Mouse (Mus musculus) thymus, postnatal 25 days (tissue): ENCODE data around the gene Adgrv1.

Experiments
- DNase-seq: peaks from one replicate; pipeline ENCODE4 v3.0.0; 2022

Adgrv1 gene

DNA sequence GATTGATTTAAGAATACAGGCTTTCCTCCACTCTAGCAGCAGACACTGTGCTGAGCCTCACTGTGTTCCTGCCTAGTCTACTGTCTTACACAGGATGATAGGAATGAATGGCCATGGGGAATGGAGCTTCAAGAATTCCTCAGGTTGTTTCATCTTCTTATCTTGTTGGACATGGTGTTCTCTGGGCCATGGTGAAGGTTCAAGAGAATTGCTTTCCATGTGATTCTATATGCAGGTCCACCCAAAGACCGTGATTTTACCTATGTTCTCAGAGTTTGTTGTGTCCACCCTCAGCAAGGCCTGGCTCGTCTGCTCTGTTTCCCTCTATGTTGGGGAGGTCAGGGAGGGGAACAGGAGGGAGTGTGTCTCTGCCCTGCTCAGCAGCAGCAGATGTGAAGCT, 26.0 kb downstream of the Adgrv1 start:
- DNase-seq: no peak

DNA sequence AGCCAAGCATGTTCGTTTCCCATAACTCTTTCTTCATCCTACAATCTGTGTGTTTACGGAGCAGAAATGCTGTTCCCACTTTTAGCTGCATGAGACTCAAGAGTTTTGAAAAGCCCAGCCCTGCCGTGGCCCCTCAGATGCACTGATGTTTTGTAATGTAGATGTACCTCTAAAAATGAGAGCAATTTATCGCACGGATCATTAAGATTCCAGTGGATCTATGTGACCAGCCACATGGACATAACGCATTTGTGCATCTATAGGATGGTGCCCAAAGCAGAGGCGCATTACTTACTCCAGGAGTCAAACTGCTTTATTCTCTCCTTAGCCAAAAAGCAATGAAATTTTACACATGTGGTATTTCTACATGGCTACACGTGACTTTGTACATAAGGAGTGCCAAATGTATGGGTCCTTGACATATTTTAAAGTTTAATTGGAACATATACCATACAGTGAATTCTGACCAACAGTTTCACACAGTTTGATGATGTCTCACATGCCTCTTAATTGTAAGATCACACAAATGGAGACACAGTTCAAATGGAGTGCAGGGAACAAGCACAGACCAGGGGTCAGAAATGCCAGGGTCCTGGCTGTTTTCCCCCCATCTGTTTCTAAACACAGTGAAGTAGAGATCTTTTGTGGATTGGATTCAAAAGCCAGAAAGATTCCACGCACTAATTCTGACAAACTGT, 35.9 kb downstream of the Adgrv1 start:
- no peak for DNase-seq

DNA sequence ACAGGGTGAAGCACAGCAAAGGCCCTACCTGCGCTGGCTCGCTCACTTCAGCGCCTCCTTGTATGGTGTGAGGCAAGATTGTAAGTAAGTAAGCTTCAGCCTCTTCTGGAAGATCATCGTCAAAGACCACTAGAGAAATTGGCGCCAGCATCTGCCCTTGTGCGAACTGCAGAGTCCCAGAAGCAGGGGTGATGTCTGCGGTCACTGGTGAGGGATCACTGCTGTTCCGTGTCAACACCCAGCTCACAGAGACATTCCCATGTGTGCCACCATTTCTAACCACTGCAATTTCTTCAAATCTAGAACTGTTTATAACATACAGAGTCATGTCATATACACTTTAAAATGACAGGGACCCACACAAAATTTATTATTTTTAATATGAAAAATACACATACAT, 54.3 kb downstream of the Adgrv1 start:
- DNase-seq: no peak

DNA sequence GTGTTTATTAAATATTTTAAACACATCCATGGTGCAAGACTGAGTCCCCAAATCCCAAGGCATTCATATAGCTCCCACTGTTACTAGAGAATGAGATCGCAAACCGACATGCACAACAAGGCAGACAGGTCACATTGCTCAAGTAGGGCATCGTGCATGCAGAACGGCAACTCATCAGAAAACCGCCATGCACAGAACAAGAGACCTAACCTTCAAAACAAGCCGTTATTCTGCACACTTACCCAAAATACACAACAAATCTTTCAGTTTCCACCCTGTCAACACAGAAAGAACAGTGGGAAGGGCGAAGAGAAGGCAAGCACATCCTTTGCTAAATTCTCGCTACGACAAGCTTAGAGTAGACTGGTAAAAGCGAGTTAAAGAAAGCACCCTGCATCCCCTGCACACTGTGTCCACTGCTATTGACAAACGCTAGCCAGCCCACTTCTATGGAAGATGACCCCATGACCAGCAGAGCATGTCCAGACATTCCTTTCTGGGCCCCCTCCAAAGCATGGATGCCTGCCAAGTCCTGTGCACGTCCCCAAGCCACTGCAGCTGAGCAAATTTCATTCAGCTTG, 62.6 kb downstream of the Adgrv1 start:
- DNase-seq: no peak

DNA sequence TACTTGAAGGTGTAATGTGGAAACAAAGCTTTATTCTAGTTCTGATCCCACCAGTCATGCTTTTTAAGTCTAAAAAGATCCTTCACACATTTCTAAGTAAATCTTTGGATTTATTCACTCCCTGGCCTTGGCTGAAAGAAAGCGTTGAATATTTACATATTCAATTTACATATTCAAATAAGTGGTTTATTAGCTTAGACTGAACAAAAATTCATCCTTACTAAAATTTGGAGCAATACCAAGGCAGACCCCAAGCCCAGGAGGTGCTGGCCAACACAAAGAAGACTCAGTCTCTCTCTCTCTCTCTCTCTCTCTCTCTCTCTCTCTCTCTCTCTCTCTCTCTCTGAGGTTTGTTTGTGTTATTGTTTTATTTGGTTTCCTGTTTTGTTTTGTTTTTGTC, 82.9 kb downstream of the Adgrv1 start:
- no peak for DNase-seq

DNA sequence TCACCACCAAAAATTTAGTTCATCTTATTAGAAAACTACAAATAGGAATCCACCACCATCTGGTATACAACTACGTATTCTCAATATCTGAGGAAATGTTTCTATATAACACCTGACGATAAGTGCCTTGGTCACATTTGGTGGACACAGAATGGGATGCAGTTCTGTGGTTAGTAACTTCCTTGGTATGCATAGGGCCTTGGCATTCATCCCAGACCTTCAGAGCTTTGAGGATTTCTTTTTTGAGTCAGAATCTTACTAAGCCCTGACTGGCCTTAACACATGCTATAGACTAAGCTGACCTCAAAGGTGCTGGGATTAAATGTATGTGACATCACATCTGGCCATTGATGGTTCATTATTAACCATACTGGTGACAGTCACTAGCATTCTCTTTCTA, 98.0 kb downstream of the Adgrv1 start:
- DNase-seq: no peak

DNA sequence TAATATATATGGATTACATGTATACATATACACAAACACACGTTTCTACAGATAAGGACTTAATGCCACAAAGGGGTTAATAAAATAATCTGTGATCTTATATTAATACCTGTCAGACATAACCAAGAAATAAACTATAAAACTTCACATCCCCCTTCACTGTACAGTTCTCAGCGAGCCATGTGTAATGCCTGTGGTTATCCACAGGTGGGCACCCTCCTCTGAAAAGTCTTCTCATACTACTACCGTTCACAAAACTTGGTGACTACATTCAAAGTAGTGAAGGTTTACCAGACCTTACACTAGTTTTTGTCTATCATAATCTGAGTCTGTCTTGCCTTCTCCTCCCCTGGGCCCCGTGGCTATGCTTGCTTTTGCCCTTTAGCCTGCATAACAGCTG, 106.3 kb downstream of the Adgrv1 start:
- DNase-seq: no peak

DNA sequence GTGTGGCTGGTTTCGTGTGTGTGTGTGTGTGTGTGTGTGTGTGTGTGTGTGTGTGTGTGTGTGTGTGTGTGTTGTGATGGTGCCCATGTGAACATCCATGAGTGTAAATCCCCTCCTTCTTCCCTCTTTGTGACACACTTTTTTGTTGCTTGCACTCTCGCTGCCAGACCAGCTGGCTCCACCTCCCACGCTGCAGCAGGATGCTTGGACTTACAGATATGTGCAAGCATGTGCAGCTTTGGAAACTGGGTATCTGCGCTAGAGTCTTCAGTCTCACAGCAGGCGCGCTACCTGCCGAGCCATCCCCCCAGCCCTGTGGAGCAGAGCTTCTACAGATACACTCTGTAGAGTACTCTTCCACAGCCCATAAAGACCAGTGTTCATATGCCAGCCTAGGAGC, 122.8 kb downstream of the Adgrv1 start:
- no peak for DNase-seq

DNA sequence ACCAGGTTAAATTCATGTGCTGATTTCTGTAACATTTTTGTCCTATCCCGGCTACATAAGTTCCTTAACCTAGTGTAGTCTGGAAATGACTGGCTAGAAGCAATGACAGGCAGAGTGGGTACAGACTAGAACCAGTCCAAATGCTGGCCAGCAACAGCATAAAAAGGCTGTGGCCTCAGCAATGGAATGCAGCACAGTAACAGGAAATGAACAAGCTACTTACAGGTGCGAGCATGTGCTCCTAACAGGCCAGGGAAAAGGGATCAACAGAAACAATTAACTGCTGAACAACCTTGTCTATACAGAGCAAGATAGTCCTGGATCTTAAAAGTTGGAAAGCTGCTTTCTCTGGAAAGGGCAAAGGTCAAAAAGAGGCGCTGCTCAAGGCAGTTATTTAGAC, 135.9 kb downstream of the Adgrv1 start:
- DNase-seq: no peak

DNA sequence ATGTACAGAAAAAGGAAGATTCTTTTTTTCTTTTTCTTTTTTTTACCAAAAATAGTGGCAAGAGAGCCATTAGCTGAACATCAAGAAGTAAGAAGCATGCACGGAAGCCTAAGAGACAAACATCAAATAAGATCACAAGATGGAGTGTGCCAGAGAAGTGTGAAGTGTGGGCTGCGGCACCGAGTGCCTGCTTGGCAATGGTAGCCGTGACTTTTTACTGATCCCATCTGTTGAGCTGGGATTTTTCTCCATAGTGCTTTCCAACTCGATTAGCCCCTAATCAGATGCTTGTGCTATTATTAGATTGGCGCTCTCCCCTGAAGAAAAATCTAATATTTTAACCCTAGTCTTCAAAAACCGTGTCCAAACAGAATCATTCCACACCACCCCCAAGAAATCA, 141.0 kb downstream of the Adgrv1 start:
- no peak for DNase-seq

DNA sequence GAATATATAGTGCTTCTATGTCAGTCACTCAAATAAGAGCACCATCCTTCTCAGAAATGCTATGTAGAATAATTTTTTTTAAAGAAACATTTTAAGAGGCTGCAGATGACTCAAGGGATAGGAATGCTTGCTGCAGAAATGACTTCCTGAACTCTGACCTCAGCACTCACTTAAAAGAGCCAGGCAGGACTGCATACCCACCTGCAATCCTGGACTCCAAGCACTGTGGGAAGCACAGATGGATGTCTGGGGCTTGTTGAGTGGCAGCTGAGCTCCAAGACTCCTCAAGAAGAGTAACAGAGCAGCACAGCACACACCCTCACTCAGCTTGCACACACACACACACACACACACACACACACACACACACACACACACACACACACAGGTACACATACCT, 146.0 kb downstream of the Adgrv1 start:
- DNase-seq: no peak

DNA sequence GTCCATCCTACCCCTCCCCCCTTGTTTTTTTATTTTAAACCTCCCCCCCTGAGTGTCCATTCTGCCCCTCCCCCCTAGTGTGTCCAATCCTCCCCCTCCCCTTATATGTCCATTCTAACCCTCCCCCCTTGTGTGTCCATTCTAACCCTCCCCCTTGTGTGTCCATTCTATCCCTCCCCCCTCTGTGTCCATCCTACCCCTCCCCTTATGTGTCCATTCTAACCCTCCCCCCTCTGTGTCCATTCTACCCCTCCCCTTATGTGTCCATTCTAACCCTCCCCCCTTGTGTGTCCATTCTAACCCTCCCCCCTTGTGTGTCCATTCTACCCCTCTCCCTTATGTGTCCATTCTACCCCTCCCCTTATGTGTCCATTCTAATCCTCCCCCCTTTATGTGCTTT, 159.2 kb downstream of the Adgrv1 start:
- no peak for DNase-seq

DNA sequence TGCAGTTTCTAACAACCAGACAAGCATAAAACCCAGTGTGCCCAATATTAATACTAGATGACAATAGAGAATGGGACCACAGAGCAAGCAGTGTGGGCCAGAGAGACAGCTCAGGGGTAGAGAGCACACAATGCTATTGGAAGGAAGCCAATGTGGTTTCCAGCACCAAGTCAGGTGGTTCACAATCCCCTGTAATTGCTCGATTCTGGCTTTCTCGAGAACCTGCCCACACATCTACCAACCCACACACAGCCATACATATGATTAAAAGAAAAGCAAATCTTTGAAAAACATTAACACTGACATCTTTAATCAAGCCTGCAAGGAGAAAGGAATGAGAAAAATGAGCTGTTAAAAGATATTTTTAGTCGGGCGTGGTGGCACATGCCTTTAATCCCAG, 166.3 kb downstream of the Adgrv1 start:
- no peak for DNase-seq

DNA sequence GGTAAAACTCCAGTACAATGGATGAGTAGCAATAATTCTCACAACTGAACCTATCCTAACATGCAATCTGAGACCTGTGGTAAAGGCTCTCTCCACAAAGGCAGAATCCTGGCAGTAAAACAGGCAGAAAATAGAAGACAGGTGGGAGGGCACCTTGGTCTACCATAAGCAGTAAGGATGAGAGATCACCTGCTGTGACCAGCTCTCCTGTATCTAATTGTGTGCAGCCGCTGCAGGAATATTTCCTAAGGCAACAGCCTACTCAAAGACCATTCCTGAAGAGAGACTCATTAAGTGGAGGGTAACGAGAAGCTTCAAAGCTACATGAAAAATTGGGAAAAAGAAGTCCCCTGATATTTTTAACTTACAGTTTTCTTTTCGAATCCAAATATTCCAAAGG, 167.2 kb downstream of the Adgrv1 start:
- DNase-seq: no peak

DNA sequence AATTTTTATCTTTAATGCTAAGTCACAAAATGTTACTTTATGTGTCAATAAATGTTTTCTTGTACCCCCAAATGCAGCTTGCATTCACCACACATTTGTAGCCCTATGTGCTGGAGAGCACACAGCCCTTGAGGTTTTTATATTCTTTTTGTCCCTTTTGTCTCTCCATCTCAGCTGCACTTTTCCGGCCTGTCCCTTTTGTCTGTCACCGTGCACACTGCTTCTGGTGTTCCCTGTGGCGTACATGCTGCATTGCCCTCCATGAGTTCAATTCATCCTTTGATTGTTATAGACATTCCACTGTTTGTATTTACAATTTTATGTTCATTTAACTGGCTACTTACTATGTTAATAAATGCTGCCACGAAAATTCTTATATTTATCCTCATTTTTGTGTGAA, 183.3 kb downstream of the Adgrv1 start:
- DNase-seq: no peak

DNA sequence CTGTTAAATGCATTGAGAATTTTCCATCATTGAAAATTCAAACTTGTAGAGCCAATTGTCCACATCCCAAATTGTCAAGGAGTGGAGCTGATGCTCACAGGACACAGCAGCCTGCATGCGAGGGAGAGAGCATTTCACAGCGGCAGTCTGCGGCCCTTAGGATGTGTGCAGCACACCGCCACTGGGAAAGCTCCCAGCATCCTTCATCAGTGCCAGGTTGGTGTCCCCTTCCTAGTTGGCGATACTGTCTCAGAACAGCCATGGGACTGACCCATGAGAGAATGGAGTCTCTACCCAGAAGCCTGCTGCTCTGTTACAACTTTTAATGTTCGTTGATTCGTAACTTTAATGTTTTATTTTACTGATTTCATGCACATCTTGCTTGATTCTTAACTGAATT, 183.8 kb downstream of the Adgrv1 start:
- DNase-seq: no peak

DNA sequence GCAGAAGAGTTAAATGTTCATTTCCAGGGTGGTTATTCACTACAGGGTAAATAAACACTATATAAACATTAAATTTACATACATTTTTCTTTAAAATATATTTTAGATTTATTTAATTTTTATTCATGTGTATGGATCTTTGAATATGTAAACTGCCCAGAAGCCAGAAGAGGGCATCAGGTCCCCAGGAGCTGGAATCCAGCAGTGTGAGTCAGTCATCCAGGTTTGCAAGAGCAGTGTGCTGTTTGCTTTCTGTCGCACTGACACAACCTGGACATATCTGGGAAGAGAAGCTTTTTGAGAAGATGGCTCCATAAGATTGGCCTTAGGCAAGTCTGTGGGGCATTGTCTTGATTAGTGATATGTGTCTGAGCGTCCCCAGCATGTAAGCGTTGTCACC, 191.5 kb downstream of the Adgrv1 start:
- no peak for DNase-seq

DNA sequence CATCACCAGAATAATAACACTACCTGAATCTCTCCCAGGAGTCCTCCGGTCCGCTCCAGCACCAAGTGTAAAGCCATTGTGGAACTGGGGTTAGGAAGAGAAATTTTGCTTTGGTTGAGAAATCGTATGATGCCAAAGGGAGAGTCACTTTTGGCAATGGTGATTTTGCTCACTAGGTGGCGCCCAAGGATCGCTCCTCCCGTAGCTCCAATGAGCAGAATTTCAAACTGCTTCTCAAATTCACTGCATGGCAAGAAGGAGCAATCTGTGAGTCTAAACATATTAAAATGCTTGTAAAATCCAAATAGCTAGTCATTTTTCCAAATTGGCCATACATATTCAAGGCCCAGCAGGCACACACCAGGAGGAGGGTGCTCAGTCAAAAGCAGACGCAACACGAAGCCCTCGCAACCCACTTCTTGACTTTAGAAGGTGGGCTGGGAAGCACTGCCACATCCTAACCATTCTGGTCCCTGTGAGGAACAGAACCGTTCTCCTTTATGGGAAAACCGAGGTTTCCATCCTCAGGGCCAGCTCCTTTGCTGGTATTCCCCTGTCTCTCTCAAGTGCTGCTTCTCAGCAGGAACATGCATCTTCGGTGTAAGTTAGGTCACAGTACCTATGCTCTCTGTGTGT, 193.4 kb downstream of the Adgrv1 start:
- peak; percentile 58 for DNase-seq

DNA sequence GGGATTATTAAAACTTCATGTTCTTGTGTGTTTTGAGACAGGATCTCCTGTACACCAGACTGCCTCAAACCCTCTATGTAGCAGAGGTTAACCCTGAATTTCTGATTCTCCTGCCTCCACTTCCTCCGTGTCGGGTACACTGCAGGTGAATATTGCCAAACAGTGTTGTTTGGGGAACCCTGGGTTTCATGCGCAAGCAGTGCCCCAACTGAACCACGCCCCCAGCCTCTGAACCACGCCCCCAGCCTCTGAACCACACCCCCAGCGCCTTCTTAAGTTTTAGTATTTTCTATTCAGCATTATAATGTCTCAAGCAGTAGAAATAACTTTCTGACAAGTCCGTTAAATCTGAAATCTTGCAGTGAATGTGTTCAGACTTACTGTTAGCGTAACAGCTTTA, 195.9 kb downstream of the Adgrv1 start:
- no peak for DNase-seq

DNA sequence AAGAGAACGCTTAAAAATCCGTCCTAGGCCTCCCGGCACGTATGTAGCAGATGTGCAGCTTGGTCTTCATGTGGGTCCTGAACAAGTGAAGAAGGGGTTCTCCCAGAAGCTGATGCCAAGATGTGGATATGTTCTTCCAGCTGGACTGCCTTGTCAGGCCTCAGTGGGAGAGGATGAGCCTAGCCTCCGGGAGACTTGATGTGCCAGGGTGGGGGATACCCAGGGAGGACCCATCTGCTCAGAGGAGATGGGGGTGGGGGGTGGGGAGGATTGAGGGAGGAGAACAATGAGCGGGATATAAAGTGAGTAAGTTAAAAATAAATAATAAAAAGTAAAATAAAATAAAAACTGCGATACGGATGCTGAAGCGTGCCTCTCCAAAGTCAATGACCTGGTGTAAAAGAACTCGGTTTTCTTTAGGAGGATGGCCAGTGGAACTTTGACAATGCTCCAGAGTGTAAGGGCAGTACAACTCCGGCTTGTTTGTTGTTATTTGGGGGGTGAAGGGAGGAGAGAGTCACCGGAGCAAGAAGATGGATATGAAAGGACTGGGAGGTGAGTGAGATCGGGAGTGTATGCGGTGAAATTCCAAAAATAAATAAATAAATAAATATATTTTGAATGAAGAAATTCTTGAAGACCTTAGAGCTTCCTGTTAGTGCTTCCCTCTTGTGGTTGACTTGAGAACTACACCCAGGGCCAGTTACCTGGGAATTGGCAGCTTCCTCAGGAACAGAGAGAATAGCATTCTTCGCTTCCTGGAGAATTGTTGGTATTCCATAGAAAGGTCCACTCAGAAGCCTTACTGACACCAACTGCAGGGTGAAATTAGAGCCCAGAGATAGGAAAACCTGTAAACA, 205.8 kb downstream of the Adgrv1 start:
- DNase-seq: peak; percentile 23

DNA sequence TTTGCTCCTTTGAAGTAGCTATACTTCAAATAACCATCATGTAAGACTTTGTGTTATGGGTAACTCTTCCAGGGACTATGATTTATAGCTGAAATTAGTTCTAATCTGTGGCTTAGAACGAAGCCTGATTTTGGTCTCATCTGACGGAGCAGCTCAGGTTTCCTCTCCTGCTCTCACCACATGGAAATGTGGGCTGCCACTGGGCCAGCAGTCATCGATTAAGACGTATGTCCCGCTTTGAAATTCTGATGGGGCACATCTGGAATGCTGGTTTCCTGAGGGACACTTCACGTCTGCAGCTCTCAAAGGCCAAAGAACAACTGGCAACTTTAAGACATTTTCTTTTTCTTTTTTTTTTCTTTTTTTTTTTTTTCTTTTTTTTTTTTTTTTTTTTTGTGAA, 207.8 kb downstream of the Adgrv1 start:
- DNase-seq: no peak

DNA sequence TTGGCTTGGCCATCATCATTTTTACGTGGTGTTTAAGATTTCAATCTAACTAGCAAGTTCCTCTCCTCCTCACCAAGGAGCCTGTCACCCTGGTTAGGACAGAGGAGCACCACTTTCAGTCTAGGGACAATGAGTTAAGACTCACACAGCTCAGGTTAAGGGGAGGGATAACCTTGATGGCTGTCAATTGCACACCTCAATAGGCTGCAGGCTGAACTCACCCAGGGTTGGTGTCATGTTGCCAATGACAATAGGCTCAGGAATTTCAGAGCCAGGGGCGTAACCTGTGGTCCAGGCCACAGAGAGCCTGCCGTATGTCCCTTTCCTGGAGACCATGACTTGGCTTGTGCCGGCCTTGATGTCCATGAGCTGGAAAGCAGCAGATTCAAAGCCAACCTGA, 209.0 kb downstream of the Adgrv1 start:
- DNase-seq: no peak

DNA sequence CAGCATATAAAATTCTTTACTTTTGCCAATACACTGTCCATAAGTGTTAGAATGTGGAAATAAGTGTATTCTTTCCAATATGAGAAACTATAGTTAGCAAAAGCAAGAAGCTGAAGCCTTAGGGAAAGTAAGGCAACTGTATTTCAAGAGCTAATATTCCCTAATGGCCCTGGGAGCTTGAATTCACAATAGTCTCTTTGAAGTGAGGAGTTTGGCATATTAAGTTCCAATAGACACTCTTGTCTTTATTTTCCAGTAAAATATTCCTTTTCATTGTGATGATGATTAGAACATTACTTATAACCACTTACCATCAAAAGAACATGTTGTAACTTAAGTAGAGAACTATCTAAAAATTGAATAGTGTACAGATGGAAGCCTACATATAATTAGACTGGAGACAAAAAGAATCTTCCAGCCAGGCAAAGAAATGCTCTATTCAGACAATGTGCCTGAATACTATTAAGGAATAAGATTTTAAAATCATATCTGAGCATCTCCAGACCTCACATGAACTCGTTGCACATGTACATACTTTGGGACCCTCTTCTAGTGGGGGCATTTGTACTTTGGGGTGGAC, 225.0 kb downstream of the Adgrv1 start:
- no peak for DNase-seq
